ENCODE assay signal across 20 mouse cellular contexts in the genomic region with DNA sequence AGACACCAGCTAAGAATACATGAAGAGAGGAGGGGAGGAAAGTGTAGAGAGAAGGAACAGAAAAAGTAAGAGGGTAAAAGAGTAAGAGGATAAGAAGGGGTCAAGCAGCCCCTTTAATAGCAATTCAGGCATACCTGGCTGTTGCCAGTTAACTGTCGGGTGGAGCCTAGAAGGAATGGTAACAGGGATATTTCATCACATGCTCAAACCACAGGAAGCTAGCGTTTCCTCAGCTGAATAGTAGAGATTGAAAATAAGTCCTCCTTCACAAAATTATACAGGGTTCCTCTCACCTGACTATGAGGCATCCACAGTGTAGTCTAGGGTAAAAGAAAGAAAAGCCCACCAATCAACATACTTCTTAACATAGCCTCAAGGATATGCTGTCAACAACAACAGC.
DNase-seq lines count a peak whose midpoint lies in the region; ATAC-seq and TF ChIP-seq lines count a peak whose summit lies in the region.
"Had no signal": no experiment of that assay in that cellular context is flagged by ENCODE, and none has a peak within 500 bp of the region (broad histone marks: within the 10 kb centered on the region; RNA-seq: fewer than 3 reads in every experiment).

No protein-coding gene starts in this region.

- ATAC-seq in granulocyte monocyte progenitor cell, adult 5-6 weeks (replicated peaks; ENCODE audit: poor library complexity, severe bottlenecking) = peak; percentile 66
- ATAC-seq in megakaryocyte, adult 5-6 weeks (ENCODE audit: poor library complexity, severe bottlenecking) = 0 out of 2 replicates have a peak, but pooled peaks have one; percentile 21
- no peak for ATAC-seq in lung, postnatal 0 days
- ATAC-seq in midbrain, embryonic 13.5 days = no peak
- ATAC-seq: forebrain, embryonic 13.5 days; forebrain, embryonic 15.5 days had no signal

- no peak for TF ChIP-seq CTCF in lung, postnatal 0 days (IDR thresholded peaks at IDR 0.05)

- H3K36me3 ChIP-seq in lung, postnatal 0 days (ENCODE audit: insufficient read depth, low read length) = no peaks in the 10 kb centered on the region
- no peaks in the 10 kb centered on the region for H3K36me3 ChIP-seq in midbrain, embryonic 13.5 days
- H3K36me3 ChIP-seq: embryonic facial prominence, embryonic 10.5 days; embryonic facial prominence, embryonic 12.5 days; forebrain, embryonic 15.5 days had no signal

- peak; percentile 37 for DNase-seq in 416B (ENCODE audit: low read depth)
- no peak for DNase-seq in lung, postnatal 0 days (ENCODE audit: low spot score)
- no peak for DNase-seq in layer of hippocampus, adult 18-20 months (ENCODE audit: low spot score in 2 of 2)
- DNase-seq: adrenal gland, adult 2 months; adrenal gland, postnatal 10 days; adrenal gland, postnatal 25 days; cerebellum, adult 11 months; cerebellum, adult 18-20 months; cerebellum, adult 8-10 months; cerebellum, adult 9-11 months; cerebellum, postnatal 14 days; cerebellum, postnatal 36 days had no signal

- H3K27me3 ChIP-seq in lung, postnatal 0 days (replicated peaks; ENCODE audit: insufficient read depth, low read length) = no peaks in the 10 kb centered on the region
- H3K27me3 ChIP-seq in midbrain, embryonic 13.5 days = no peaks in the 10 kb centered on the region
- H3K27me3 ChIP-seq: embryonic facial prominence, embryonic 12.5 days; forebrain, embryonic 13.5 days; forebrain, embryonic 15.5 days had no signal

- no peaks in the 10 kb centered on the region for H3K9me3 ChIP-seq in lung, postnatal 0 days (ENCODE audit: low read length)
- H3K9me3 ChIP-seq in midbrain, embryonic 13.5 days = no peaks in the 10 kb centered on the region
- H3K9me3 ChIP-seq: embryonic facial prominence, embryonic 10.5 days; embryonic facial prominence, embryonic 12.5 days; forebrain, embryonic 13.5 days; forebrain, embryonic 15.5 days had no signal

- no peak for TF ChIP-seq EP300 in lung, postnatal 0 days (IDR thresholded peaks at IDR 0.05)

- no peak overlapping the region for H3K4me3 ChIP-seq in lung, postnatal 0 days (ENCODE audit: low read depth, low read length)
- no peak overlapping the region for H3K4me3 ChIP-seq in midbrain, embryonic 13.5 days (replicated peaks)
- H3K4me3 ChIP-seq: embryonic facial prominence, embryonic 10.5 days; embryonic facial prominence, embryonic 12.5 days; forebrain, embryonic 13.5 days; forebrain, embryonic 15.5 days had no signal

- H3K9ac ChIP-seq in lung, postnatal 0 days (replicated peaks; ENCODE audit: low read depth) = no peak overlapping the region
- no peak overlapping the region for H3K9ac ChIP-seq in midbrain, embryonic 13.5 days (replicated peaks)
- H3K9ac ChIP-seq: embryonic facial prominence, embryonic 12.5 days; forebrain, embryonic 13.5 days; forebrain, embryonic 15.5 days; forebrain, postnatal 0 days had no signal

- no peak overlapping the region for H3K4me2 ChIP-seq in lung, postnatal 0 days (replicated peaks; ENCODE audit: low read depth, low read length)
- H3K4me2 ChIP-seq in midbrain, embryonic 13.5 days (replicated peaks) = no peak overlapping the region
- H3K4me2 ChIP-seq: embryonic facial prominence, embryonic 12.5 days; forebrain, embryonic 13.5 days; forebrain, embryonic 15.5 days had no signal

- no peak overlapping the region for H3K27ac ChIP-seq in lung, postnatal 0 days (ENCODE audit: low read length)
- H3K27ac ChIP-seq in midbrain, embryonic 13.5 days = no peak overlapping the region
- H3K27ac ChIP-seq: embryonic facial prominence, embryonic 10.5 days; embryonic facial prominence, embryonic 12.5 days; forebrain, embryonic 13.5 days; forebrain, embryonic 15.5 days had no signal

- H3K4me1 ChIP-seq in lung, postnatal 0 days (ENCODE audit: insufficient read depth, low read depth, low read length) = no peaks in the 10 kb centered on the region
- H3K4me1 ChIP-seq in midbrain, embryonic 13.5 days (replicated peaks) = no peaks in the 10 kb centered on the region
- H3K4me1 ChIP-seq: embryonic facial prominence, embryonic 10.5 days; embryonic facial prominence, embryonic 12.5 days; forebrain, embryonic 13.5 days; forebrain, embryonic 15.5 days had no signal

- WGBS in lung, postnatal 0 days = 78% methylated on average over 2 of the region's 2 CpGs
- WGBS in midbrain, embryonic 13.5 days = 87% methylated on average over 2 of the region's 2 CpGs

Comparison
In these comparisons a context has a peak if more than half of its experiments do, and no peak if none do; other contexts are left out.
1. ATAC-seq: peak in granulocyte monocyte progenitor cell, adult 5-6 weeks (single experiment) and megakaryocyte, adult 5-6 weeks (single experiment); none in lung, postnatal 0 days (single experiment) and midbrain, embryonic 13.5 days (single experiment).